Mouse (Mus musculus) cerebellum, postnatal 36 days (tissue): ENCODE measurements around the gene Tgfbr3.

Experiments
- DNase-seq, 2 experiments: peaks; one replicate each; pipeline ENCODE4 v3.0.0; 2021 to 2022; ENCODE audit warnings: mixed read lengths in 2 of 2

Tgfbr3 gene

GRCm38 (mm10) chr5:107289234-107289764 is at the start of gene Tgfbr3:
Tgfbr3 (minus strand) TSS chr5:107289629.
- DNase-seq, result peak; percentile 79 to 89

- no peak for DNase-seq
These were observed 41.5 kb upstream of the Tgfbr3 start, which contains the start of gene Brdt for GRCm38 (mm10) chr5:107330916-107331421. Brdt (plus strand) TSS chr5:107331159.

GRCm38 (mm10) chr5:107320703-107321102 is 31.3 kb upstream of the Tgfbr3 start:
- peak; percentile 30 to 43 for DNase-seq

- no peak for DNase-seq
These were observed 27.7 kb upstream of the Tgfbr3 start for GRCm38 (mm10) chr5:107317141-107317540.

- DNase-seq, result no peak
These were observed 18.0 kb upstream of the Tgfbr3 start for GRCm38 (mm10) chr5:107307432-107307831.

- DNase-seq, result no peak
These were observed 14.8 kb upstream of the Tgfbr3 start for GRCm38 (mm10) chr5:107304117-107304825.

- no peak for DNase-seq
These were observed 14.0 kb upstream of the Tgfbr3 start for GRCm38 (mm10) chr5:107303350-107303861.

GRCm38 (mm10) chr5:107298854-107299253 is 9.4 kb upstream of the Tgfbr3 start:
- DNase-seq, result no peak

GRCm38 (mm10) chr5:107296512-107297322 is 7.3 kb upstream of the Tgfbr3 start:
- DNase-seq, result peak; percentile 72 to 74

GRCm38 (mm10) chr5:107295817-107296511 is 6.5 kb upstream of the Tgfbr3 start:
- no peak for DNase-seq

GRCm38 (mm10) chr5:107295061-107295816 is 5.8 kb upstream of the Tgfbr3 start:
- DNase-seq, result peak; percentile 55 to 63

GRCm38 (mm10) chr5:107294041-107294440 is 4.6 kb upstream of the Tgfbr3 start:
- DNase-seq, result no peak

GRCm38 (mm10) chr5:107289986-107290385 is 557 bp upstream of the Tgfbr3 start:
- no peak for DNase-seq

- DNase-seq, result peak; percentile 62
These were observed 799 bp downstream of the Tgfbr3 start for GRCm38 (mm10) chr5:107288427-107289233.

- DNase-seq, result no peak
These were observed 1.5 kb downstream of the Tgfbr3 start for GRCm38 (mm10) chr5:107287908-107288267.

- peak; percentile 77 to 85 for DNase-seq
These were observed 2.0 kb downstream of the Tgfbr3 start for GRCm38 (mm10) chr5:107287254-107287907.

GRCm38 (mm10) chr5:107285563-107285962 is 3.9 kb downstream of the Tgfbr3 start:
- DNase-seq, result no peak

GRCm38 (mm10) chr5:107283935-107284524 is 5.4 kb downstream of the Tgfbr3 start:
- DNase-seq, result no peak

- DNase-seq, result peak in 1 of 2 experiments; percentile 43
These were observed 6.7 kb downstream of the Tgfbr3 start for GRCm38 (mm10) chr5:107282561-107283307.
